Mouse (Mus musculus): ENCODE measurements around the gene Idh3a.
"Not testable (repeated sequence)": the region's sequence is repeated elsewhere in the genome, so short reads cannot be mapped to it uniquely, and the experiment has no call there.

The Idh3a gene

DNA sequence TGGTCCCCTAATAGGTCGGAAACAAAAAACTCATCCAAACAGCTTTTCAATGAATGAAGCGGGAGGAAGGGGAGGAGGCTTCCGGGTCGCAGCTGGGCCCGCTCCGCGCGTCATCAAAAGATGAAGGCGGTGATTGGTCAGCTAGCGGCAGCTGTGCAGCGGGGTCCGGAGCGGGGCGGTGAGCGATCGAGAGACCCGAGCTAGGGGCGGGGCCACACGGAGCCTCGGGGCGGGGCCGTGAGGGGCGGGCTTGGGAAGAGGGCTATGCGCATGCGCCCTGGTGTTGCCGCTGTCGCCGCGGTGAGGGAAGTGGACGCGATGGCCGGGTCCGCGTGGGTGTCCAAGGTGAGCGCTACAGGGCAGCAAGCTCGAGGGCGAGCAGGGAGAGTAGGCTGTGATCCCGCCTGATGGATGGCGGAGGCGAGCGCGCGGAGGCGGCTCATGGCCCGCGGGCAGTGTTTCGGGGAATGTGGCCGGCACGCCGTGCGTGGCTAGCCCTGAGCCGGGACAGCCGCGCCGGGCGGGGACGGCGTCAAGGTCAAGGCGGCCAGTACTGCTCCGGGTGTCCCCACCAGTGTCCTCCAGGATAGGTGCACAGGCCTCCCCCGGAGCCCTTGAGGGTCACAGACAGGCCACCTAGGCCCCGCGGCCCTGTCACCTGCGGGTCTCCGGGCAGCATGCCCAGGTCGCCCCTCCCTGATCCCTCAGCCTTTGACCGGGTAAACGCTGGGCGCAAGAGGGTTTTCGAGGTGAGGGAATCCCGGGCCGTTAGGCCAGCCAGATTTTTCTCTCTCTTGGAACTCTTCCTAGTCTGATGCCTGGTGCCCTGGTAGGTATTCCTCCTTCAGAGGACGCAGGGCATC lies at the start of gene Idh3a:
Gene Idh3a, plus strand, starts transcription at position 136 of the 863 bp plus-strand sequence.
- DNase-seq = peak; percentile 99

DNA sequence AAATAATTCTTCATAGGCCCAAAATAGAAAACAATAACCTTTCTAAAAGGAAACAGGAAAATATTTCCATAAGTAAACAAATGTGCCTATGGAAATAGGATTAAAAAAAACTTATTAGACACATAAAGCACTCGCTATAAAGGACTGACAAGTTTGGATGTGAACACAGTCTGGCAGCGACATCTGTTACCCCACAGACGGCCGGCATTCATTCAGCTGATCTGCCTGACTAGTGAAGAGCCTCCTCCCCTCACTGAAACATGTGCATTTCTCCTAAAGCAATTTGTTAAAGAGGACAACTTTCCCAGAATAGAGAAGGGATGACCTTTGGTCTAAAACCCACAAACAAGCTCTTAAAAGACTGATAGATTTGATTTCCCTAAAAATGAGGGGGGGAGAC lies 49.1 kb upstream of the Idh3a start:
- no peak for DNase-seq

GRCm38 (mm10) chr9:54537480-54537879 lies 48.7 kb upstream of the Idh3a start:
- DNase-seq = no peak

GRCm38 (mm10) chr9:54538244-54538643 lies 47.9 kb upstream of the Idh3a start:
- no peak for DNase-seq

DNA sequence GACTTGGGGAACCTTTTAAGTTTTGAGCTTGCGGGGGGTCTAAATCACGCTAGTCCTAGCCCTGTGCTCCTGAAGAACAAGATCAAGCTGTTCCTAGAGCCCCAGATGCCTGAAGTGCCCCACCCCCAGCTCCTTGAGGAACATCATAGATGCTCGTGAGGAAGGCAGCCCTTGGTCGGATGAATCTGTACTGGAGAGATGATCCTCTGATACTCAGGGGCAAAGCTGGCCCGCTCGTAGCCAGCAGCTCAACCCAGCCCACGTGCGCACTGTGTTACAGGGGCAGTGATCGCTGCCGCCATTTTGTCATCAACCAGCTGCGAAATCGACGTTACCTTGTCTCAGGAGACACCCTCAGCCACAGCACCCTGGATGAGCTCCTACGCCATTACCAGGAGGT lies 47.5 kb upstream of the Idh3a start, which contains the start of gene Sh2d7:
Gene Sh2d7, plus strand, starts transcription at position 301 of the 400 bp plus-strand sequence.
- no peak for DNase-seq

DNA sequence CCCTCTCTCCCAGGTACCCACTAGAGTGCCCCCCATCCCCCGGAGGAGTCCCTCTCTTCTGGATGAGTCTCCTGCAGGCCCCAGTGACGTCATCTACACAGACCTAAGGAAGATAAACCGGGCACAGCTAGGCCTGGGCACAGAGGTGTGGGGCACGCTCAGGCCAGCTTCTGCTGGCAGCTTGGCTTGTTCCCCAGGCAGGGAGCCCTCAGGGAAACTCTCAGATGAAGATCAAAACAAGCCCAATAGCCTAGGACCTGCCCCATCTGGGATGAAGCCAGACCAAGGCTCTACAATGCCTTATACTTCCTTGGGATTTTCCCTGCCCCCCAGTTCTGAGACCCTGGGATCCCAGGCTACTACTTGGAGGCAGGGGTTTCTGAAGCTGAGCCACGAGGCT lies 45.3 kb upstream of the Idh3a start:
- no peak for DNase-seq

DNA sequence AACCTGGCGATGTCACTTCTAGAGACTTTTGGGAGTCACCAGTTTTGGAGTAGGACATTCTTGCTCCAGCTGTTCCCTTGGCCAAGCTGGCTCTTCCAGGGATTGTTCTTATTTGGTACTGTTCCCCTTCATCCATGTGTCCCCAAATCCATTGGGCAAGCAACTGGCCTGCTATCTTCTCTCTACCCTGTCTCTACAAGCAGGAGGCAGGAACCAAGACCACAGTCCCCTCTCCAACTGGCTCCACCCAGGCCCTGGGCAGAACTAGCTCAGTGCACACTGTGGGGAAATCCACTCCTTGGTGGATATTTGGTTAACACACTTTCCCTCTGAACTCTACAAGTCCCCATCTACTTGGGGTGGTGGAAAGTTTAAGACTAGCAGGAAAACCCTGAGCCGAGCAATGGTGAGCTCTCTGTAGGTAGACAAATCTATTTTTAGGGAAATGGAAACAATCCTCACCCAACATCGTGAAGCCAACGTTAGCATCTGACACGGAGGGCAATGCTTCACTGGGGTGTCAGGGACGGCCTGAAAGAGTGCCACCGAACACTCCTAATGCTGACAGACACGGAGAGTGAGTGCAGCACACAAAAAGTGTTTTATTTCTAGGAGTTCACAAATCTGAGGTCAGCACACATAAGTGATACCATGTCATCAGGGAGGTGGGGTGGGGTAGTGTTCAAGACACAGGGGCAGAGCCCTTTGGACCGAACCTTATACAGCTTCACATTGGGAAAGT lies 41.8 kb upstream of the Idh3a start:
- no peak for DNase-seq

- DNase-seq = no peak
These were observed 41.2 kb upstream of the Idh3a start for GRCm38 (mm10) chr9:54544954-54545315.

DNA sequence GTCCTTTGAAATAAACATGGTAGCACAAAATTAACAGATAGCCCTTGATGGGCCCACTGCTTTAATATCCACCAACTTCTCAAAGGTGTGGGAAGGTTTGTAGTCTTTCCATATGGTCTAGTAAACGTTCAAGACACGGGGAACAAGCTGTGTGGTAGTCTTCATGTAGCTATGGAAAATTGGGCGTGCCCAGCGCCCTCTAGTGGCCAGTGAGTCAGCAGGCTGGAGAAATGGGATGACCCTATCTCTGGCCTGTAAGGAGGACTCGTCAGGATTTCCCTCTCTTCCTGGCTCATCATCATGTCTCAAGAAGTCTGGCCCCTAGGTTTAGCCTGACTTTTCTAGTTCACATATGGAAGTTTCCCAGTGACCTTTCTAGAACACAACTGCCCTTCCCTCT lies 38.6 kb upstream of the Idh3a start:
- peak; percentile 30 for DNase-seq

DNA sequence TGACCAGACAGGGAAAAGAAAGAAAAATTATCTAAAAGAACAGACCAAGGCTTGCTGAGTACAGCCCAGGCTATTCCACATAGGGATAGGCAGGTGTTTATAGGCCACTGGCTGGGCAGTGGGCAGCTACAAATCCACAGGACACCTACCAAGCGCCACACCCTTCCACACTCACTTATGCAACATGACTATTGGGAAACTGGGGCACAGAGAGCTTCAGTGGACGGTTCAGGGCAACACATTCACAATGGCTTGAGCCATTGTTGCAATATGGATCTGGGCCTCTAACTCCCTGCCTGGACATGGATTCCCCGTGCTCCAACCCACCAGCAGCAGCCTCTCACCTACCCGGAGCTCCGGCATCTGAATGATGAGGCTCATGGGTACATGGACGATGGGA lies 36.7 kb upstream of the Idh3a start:
- DNase-seq = no peak

- peak; percentile 35 for DNase-seq
These were observed 33.7 kb upstream of the Idh3a start for GRCm38 (mm10) chr9:54552409-54552808.

- no peak for DNase-seq
These were observed 31.1 kb upstream of the Idh3a start for GRCm38 (mm10) chr9:54555044-54555443.

GRCm38 (mm10) chr9:54558731-54559130 lies 27.4 kb upstream of the Idh3a start:
- DNase-seq = no peak

DNA sequence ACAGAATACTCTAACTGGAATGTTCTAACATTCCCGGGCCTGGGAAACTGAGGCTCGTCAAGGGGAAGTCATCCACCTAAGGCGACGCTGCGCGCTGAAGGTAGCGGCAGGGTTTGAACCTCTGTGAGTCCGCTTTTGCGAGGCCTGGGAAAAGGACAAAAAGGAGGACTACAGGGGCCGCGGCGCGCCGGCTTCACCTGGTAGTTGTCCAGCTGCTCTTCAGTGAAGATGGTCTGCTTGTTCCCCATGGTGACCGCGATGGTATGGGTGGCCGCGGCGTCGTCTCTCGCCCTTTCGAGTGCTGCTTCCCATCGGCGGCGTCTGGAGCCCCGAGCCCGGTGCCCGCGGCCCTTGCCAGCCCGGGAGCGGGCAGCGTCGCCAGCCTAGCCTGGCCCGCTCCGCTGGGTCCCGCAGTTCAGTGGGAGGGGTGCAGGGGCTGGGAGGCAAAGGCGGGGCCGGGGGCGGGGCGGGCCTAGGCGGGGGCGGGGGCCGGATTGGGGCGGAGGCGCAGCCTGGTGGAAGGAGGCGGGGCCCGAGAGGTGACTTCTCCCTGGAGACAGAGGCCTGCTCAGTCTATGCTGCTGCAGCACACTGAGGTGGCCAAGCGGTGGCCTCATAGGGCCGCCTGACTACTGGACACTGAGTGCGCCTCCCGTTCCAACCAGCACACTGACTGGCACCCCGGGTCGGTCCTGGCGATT lies 26.2 kb upstream of the Idh3a start, which contains the start of gene Cib2:
Gene Cib2, minus strand, starts transcription at position 448 of the 701 bp plus-strand sequence.
- peak; percentile 78 for DNase-seq

GRCm38 (mm10) chr9:54560831-54561601 lies 25.1 kb upstream of the Idh3a start:
- DNase-seq = no peak

GRCm38 (mm10) chr9:54566958-54567357 lies 19.2 kb upstream of the Idh3a start:
- DNase-seq = no peak

DNA sequence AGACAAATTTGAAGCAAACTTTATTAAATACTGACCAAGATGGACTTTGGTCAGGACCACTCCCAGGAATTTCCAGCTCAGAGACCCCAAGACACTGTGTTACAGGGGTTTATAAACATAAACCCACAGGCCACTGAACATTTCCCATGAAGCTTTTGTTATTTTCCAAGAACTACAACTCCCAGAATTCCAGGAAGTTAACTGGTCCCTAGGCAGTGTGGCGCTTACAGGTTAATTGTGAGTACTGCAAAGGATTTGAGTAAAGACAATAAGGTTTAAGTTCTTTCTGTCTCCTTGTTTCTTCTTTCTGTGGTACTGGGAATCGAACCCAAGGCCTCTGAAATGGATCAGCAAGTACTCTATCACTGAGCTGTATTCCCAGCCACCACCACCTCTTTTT lies 17.4 kb upstream of the Idh3a start:
- no peak for DNase-seq

GRCm38 (mm10) chr9:54571130-54571839 lies 14.8 kb upstream of the Idh3a start:
- DNase-seq = no peak

DNA sequence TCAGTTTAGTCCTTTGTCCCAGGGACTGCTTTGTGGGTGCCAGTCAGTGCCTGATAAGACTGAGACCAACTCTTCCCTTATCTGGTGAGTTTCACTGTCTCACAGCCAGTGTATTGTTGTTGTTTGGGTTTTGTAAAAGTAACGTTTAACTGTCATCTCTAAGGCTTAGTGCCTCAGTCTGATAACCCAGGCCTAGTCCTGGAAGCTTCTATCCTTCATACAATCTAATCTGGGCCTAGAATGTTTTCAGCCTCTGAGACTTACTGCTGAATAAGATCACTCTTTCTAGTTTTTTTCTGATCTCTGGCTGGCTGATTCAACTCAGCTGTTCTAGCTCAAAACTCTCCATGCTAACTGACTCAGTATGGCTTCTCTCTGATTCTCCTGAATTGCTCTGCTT lies 2.4 kb upstream of the Idh3a start:
- DNase-seq = no peak

GRCm38 (mm10) chr9:54584127-54584526 lies 2.0 kb upstream of the Idh3a start:
- DNase-seq = not testable (repeated sequence)

- no peak for DNase-seq
These were observed 315 bp upstream of the Idh3a start for GRCm38 (mm10) chr9:54585839-54586198.

DNA sequence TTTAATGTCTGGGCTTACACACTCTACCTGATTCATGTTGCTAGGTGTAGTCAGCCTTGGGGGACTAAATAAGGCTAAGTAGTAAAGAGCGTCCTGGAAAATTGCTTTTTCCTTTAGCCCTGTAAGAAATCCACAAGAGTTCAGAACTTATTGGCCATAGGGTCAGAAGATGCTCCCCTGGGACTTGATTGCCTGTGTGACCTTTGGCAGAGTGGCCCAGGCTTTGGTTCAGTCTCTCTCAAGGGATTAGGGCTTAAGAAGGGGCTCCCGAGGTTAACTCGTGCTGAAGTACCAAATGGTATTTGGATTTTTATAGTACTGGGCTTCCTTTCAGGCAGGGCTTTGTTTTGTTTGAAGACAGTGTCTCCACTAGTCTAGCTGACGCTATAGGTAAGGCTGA lies 1.7 kb downstream of the Idh3a start:
- no peak for DNase-seq

All from thymus, postnatal 25 days (tissue).